Mouse (Mus musculus): ENCODE results near the gene Olfr1346. TPM values are rescaled to one million over a fixed set of nuclear protein-coding genes. Genes with fewer than 3 reads are reported as not detected.

The Olfr1346 gene
- polyA plus RNA-seq, 1 experiment, result not detected

DNA sequence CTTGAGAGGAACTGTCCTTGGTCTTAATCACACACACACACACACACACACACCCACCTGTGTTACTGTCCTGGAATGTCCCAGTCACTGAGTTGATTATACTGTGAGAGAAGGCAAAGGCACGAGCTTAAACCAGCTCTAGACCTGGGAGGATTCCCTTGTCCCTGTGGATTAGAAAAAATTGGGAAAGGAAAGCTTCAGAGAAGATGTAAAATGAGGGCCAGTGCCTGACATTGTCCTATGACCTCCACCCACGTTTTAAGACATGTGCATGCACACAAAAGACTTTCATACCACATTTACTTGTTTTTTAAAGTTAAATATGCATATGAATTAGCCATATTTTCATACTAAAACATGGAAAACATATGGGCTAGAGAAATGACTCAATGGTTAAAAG, 19.9 kb downstream of the Olfr1346 start, which contains the start of gene Olfr5:
Gene Olfr5, minus strand, starts transcription at position 101 of the 400 bp plus-strand sequence.
- Histone ChIP-seq H3K27ac (ENCODE audit: control insufficient read depth, insufficient read depth, low read depth, low read length, poor library complexity) (no peak within 1 kb of the TSS), H3K4me3 (replicated peaks; ENCODE audit: control insufficient read depth, low read depth, low read length) (no peak within 1 kb of the TSS), H3K4me1 (ENCODE audit: control insufficient read depth, insufficient read depth, low read length) (no peaks in the 10 kb centered on the region)
- 15% methylated on average over 2 of the region's 2 CpGs for WGBS
- no peak for TF ChIP-seq CTCF (IDR thresholded peaks at IDR 0.05; ENCODE audit: control insufficient read depth, insufficient read depth, low read length)
- no peak for TF ChIP-seq POLR2A (IDR thresholded peaks at IDR 0.05; ENCODE audit: borderline replicate concordance, control insufficient read depth, low read depth, low read length)

GRCm38 (mm10) chr7:6499655-6500054, 32.8 kb downstream of the Olfr1346 start, which contains the start of gene Olfr1347:
Gene Olfr1347, minus strand, starts transcription at chr7:6499755.
- Histone ChIP-seq H3K4me3 (replicated peaks; ENCODE audit: control insufficient read depth, low read depth, low read length) (no peak within 1 kb of the TSS), H3K4me1 (ENCODE audit: control insufficient read depth, insufficient read depth, low read length) (no peaks in the 10 kb centered on the region), H3K27ac (ENCODE audit: control insufficient read depth, insufficient read depth, low read depth, low read length, poor library complexity) (no peak within 1 kb of the TSS)
- WGBS, result 41% methylated on average over 1 of the region's 1 CpGs
- TF ChIP-seq CTCF (IDR thresholded peaks at IDR 0.05; ENCODE audit: control insufficient read depth, insufficient read depth, low read length), result no peak
- no peak for TF ChIP-seq POLR2A (IDR thresholded peaks at IDR 0.05; ENCODE audit: borderline replicate concordance, control insufficient read depth, low read depth, low read length)

DNA sequence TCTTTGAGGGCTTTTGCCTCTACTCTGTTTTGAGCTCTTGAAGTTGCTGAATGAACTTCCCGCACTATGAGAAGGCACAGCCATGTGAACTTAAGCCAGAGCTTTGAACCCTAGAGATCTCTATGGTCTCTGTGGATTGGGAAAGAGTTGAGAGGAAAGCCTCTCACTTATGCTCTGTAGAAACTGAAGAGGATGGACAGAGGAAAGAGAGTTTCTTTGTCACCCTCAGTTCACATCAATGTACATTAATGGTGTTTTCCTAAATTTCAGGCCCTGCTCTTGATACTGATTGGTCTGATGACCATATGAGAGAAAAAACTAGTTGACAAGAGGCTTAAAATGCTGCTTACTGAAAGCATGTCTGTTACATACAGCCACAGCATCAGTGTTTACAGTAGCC, 41.7 kb downstream of the Olfr1346 start, which contains the start of gene Olfr1348:
Gene Olfr1348, minus strand, starts transcription at position 101 of the 400 bp plus-strand sequence.
- Histone ChIP-seq H3K4me1 (ENCODE audit: control insufficient read depth, insufficient read depth, low read length) (no peaks in the 10 kb centered on the region; the same call in 1 of the 2 replicates), H3K4me3 (replicated peaks; ENCODE audit: control insufficient read depth, low read depth, low read length) (no peak within 1 kb of the TSS), H3K27ac (ENCODE audit: control insufficient read depth, insufficient read depth, low read depth, low read length, poor library complexity) (no peak within 1 kb of the TSS)
- 97% methylated on average over 1 of the region's 1 CpGs for WGBS
- no peak for TF ChIP-seq CTCF (IDR thresholded peaks at IDR 0.05; ENCODE audit: control insufficient read depth, insufficient read depth, low read length)
- no peak for TF ChIP-seq POLR2A (IDR thresholded peaks at IDR 0.05; ENCODE audit: borderline replicate concordance, control insufficient read depth, low read depth, low read length)

- 18% methylated on average over 1 of the region's 1 CpGs for WGBS
- H3K4me1 ChIP-seq (ENCODE audit: control insufficient read depth, insufficient read depth, low read length), result no peaks in the 10 kb centered on the region
- TF ChIP-seq CTCF (IDR thresholded peaks at IDR 0.05; ENCODE audit: control insufficient read depth, insufficient read depth, low read length), result no peak
- no peak for TF ChIP-seq POLR2A (IDR thresholded peaks at IDR 0.05; ENCODE audit: borderline replicate concordance, control insufficient read depth, low read depth, low read length)
- no peak overlapping the region for H3K4me3 ChIP-seq (replicated peaks; ENCODE audit: control insufficient read depth, low read depth, low read length)
- no peak overlapping the region for H3K27ac ChIP-seq (ENCODE audit: control insufficient read depth, insufficient read depth, low read depth, low read length, poor library complexity)
Observed at GRCm38 (mm10) chr7:6521666-6522065, 54.8 kb downstream of the Olfr1346 start.

DNA sequence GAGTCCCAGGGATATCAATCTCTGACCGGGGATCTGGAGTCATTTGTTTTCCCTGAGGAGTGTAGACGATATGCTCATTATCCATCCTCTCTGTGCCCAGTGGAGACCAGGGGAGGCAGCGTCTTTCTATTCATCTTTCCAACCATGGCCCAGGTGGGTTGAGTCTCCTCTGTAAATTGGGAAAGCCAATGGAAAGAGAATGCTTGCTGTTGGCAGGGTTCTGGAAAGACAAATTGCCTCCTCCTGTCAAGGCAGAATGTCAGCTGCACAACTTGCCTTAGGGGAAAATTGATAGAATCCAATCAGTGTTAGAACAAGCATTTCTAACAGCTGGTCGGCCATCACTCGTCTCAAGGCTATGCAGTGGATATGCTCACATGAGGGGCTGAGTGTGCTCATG, 55.9 kb downstream of the Olfr1346 start, which contains the start of gene Olfr1349:
Gene Olfr1349, minus strand, starts transcription at position 101 of the 400 bp plus-strand sequence.
- no peaks in the 10 kb centered on the region for H3K4me1 ChIP-seq (ENCODE audit: control insufficient read depth, insufficient read depth, low read length)
- 81% methylated on average over 5 of the region's 5 CpGs for whole genome bisulfite sequencing
- H3K4me3 ChIP-seq (replicated peaks; ENCODE audit: control insufficient read depth, low read depth, low read length), result no peak within 1 kb of the TSS
- TF ChIP-seq POLR2A (IDR thresholded peaks at IDR 0.05; ENCODE audit: borderline replicate concordance, control insufficient read depth, low read depth, low read length), result no peak
- TF ChIP-seq CTCF (IDR thresholded peaks at IDR 0.05; ENCODE audit: control insufficient read depth, insufficient read depth, low read length), result no peak
- H3K27ac ChIP-seq (ENCODE audit: control insufficient read depth, insufficient read depth, low read depth, low read length, poor library complexity), result no peak within 1 kb of the TSS

GRCm38 (mm10) chr7:6525001-6525400, 58.1 kb downstream of the Olfr1346 start:
- TF ChIP-seq CTCF (IDR thresholded peaks at IDR 0.05; ENCODE audit: control insufficient read depth, insufficient read depth, low read length) (no peak), POLR2A (IDR thresholded peaks at IDR 0.05; ENCODE audit: borderline replicate concordance, control insufficient read depth, low read depth, low read length) (no peak)
- no peaks in the 10 kb centered on the region for H3K4me1 ChIP-seq (ENCODE audit: control insufficient read depth, insufficient read depth, low read length)
- no peak overlapping the region for H3K27ac ChIP-seq (ENCODE audit: control insufficient read depth, insufficient read depth, low read depth, low read length, poor library complexity)
- 47% methylated on average over 3 of the region's 3 CpGs for WGBS
- no peak overlapping the region for H3K4me3 ChIP-seq (replicated peaks; ENCODE audit: control insufficient read depth, low read depth, low read length)

GRCm38 (mm10) chr7:6526141-6526540, 59.2 kb downstream of the Olfr1346 start:
- WGBS, result 63% methylated on average over 5 of the region's 5 CpGs
- Histone ChIP-seq H3K27ac (ENCODE audit: control insufficient read depth, insufficient read depth, low read depth, low read length, poor library complexity) (no peak overlapping the region), H3K4me1 (ENCODE audit: control insufficient read depth, insufficient read depth, low read length) (no peaks in the 10 kb centered on the region), H3K4me3 (replicated peaks; ENCODE audit: control insufficient read depth, low read depth, low read length) (no peak overlapping the region)
- TF ChIP-seq POLR2A (IDR thresholded peaks at IDR 0.05; ENCODE audit: borderline replicate concordance, control insufficient read depth, low read depth, low read length), result no peak
- TF ChIP-seq CTCF (IDR thresholded peaks at IDR 0.05; ENCODE audit: control insufficient read depth, insufficient read depth, low read length), result peak; percentile 41

Other genes starting within 250 kb of the Olfr1346 start
- gene Zscan5b, start 244.8 kb upstream of the Olfr1346 start, polyA plus RNA-seq (2011; ENCODE audit: insufficient read depth, insufficient read length, low replicate concordance, missing spikeins), result not detected in 2 replicates
- not detected in 2 replicates for gene Epp13, start 214.4 kb upstream of the Olfr1346 start, polyA plus RNA-seq (2011; ENCODE audit: insufficient read depth, insufficient read length, low replicate concordance, missing spikeins)
- 1.2 TPM in 1 of 2 replicates, not detected in the other for gene Zfp667, start 180.5 kb upstream of the Olfr1346 start, polyA plus RNA-seq (2011; ENCODE audit: insufficient read depth, insufficient read length, low replicate concordance, missing spikeins)
- 1.0 TPM in 1 of 2 replicates, not detected in the other for gene Zfp583, start 135.8 kb upstream of the Olfr1346 start, polyA plus RNA-seq (2011; ENCODE audit: insufficient read depth, insufficient read length, low replicate concordance, missing spikeins)
- gene Gm3854, start 123.3 kb upstream of the Olfr1346 start, polyA plus RNA-seq (2011; ENCODE audit: insufficient read depth, insufficient read length, low replicate concordance, missing spikeins), result not detected in 2 replicates
- gene Zfp78, start 103.8 kb upstream of the Olfr1346 start, polyA plus RNA-seq (2011; ENCODE audit: insufficient read depth, insufficient read length, low replicate concordance, missing spikeins), result 0.45 and 1.0 TPM in 2 replicates
- gene Zfp28, start 83.8 kb upstream of the Olfr1346 start, polyA plus RNA-seq (2011; ENCODE audit: insufficient read depth, insufficient read length, low replicate concordance, missing spikeins), result 1.2 and 3.0 TPM in 2 replicates
- gene Smim17, start 68.4 kb upstream of the Olfr1346 start, polyA plus RNA-seq (2011; ENCODE audit: insufficient read depth, insufficient read length, low replicate concordance, missing spikeins), result not detected in 2 replicates
- gene Gm20715, start 56.8 kb upstream of the Olfr1346 start, polyA plus RNA-seq (2011; ENCODE audit: insufficient read depth, insufficient read length, low replicate concordance, missing spikeins), result not detected in 2 replicates
- not detected in 2 replicates for gene Olfr1344, start 28.4 kb upstream of the Olfr1346 start, polyA plus RNA-seq (2011; ENCODE audit: insufficient read depth, insufficient read length, low replicate concordance, missing spikeins)
- 0.14 TPM in 1 of 2 replicates, not detected in the other for gene Olfr1336, start 10.9 kb upstream of the Olfr1346 start, polyA plus RNA-seq (2011; ENCODE audit: insufficient read depth, insufficient read length, low replicate concordance, missing spikeins)
- not detected in 2 replicates for gene Olfr5, start 19.8 kb downstream of the Olfr1346 start, polyA plus RNA-seq (2011; ENCODE audit: insufficient read depth, insufficient read length, low replicate concordance, missing spikeins)
- gene Olfr1347, start 32.7 kb downstream of the Olfr1346 start, polyA plus RNA-seq (2011; ENCODE audit: insufficient read depth, insufficient read length, low replicate concordance, missing spikeins), result not detected in 2 replicates
- not detected in 2 replicates for gene Olfr1348, start 41.6 kb downstream of the Olfr1346 start, polyA plus RNA-seq (2011; ENCODE audit: insufficient read depth, insufficient read length, low replicate concordance, missing spikeins)
- not detected in 2 replicates for gene Olfr1349, start 55.8 kb downstream of the Olfr1346 start, polyA plus RNA-seq (2011; ENCODE audit: insufficient read depth, insufficient read length, low replicate concordance, missing spikeins)
- not detected in 2 replicates for gene Olfr1350, start 97.7 kb downstream of the Olfr1346 start, polyA plus RNA-seq (2011; ENCODE audit: insufficient read depth, insufficient read length, low replicate concordance, missing spikeins)
- 0.40 TPM in 1 of 2 replicates, not detected in the other for gene Zim1, start 229.3 kb downstream of the Olfr1346 start, polyA plus RNA-seq (2011; ENCODE audit: insufficient read depth, insufficient read length, low replicate concordance, missing spikeins)

Data from bone marrow, adult 2 months (tissue).